Mouse (Mus musculus): Measurements from ENCODE around the gene Furin.
A peak's percentile ranks its signal among the peaks of the same experiment; 100 is the strongest.

DNA sequence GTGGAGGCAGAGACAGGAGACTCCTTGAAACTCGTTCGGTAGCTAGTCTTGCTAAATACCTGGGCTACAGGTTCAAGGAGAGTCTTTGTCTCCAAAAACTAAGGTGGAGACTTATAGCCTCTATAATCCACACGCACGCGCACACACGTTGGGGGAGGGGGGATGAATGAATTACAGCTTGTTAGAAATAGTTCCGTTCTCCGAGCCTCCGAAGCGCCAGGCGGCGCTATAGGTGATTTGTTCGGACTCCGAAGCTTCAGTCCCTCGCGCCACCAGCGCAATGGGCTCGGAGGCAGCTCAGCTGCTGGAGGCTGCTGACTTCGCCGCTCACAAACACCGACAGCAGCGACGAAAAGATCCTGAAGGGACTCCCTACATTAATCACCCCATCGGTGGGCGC, 62.4 kb downstream of the Furin start, which contains the start of gene Hddc3:
- TF ChIP-seq CTCF (IDR thresholded peaks at IDR 0.05) (peak; percentile 86), EP300 (IDR thresholded peaks at IDR 0.05) (no peak)
